Mouse (Mus musculus) lung, postnatal 0 days (tissue): ENCODE data around the gene Tmx2. TPM values are rescaled to one million over a fixed set of nuclear protein-coding genes. Genes with fewer than 3 reads are reported as not detected.

Source experiments
- ATAC-seq: fragments of 200-750 bp; cut with Nextera tagmentation; 2 replicates; pipeline ENCODE4 v1.8.0; 2017; ENCODE audit warnings: moderate library complexity
- DNase-seq: peaks from one replicate; pipeline ENCODE4 v3.0.0-alpha.2; 2016; ENCODE audit warnings: low spot score
- H3K27ac ChIP-seq: fragments of 300-500 bp; sonication (generic); 2 replicates; pipeline ENCODE4 v1.5.1; 2014; ENCODE audit warnings: antibody characterized with exemption, mild to moderate bottlenecking, low read length, mixed read lengths
- H3K27me3 ChIP-seq: fragments of 300-500 bp; sonication (generic); replicated peaks from 2 replicates; pipeline ENCODE4 v1.6.1; 2014; ENCODE audit warnings: low read length, mixed read lengths; ENCODE audit not compliant: insufficient read depth
- H3K36me3 ChIP-seq: fragments of 300-500 bp; sonication (generic); 2 replicates; pipeline ENCODE4 v1.6.1; 2014; ENCODE audit warnings: low read length, mixed read lengths; ENCODE audit not compliant: insufficient read depth
- H3K4me1 ChIP-seq: fragments of 300-500 bp; sonication (generic); 2 replicates; pipeline ENCODE4 v1.6.1; 2014; ENCODE audit warnings: antibody characterized with exemption, low read depth, low read length, mixed read lengths; ENCODE audit not compliant: insufficient read depth
- H3K4me2 ChIP-seq: fragments of 300-500 bp; sonication (generic); replicated peaks from 2 replicates; pipeline ENCODE4 v1.6.1; 2014; ENCODE audit warnings: low read depth, mild to moderate bottlenecking, low read length, moderate library complexity, mixed read lengths
- H3K4me3 ChIP-seq: fragments of 300-500 bp; sonication (generic); 2 replicates; pipeline ENCODE4 v1.5.1; 2014; ENCODE audit warnings: low read depth, low read length
- H3K9ac ChIP-seq: fragments of 300-500 bp; sonication (generic); replicated peaks from 2 replicates; pipeline ENCODE4 v1.6.1; 2014; ENCODE audit warnings: low read depth, mild to moderate bottlenecking
- H3K9me3 ChIP-seq: fragments of 300-500 bp; sonication (generic); 2 replicates; pipeline ENCODE4 v1.6.1; 2016; ENCODE audit warnings: low read length, mixed read lengths
- CTCF ChIP-seq: IDR thresholded peaks from 2 replicates; pipeline ENCODE4 v1.5.1; 2016; ENCODE audit warnings: antibody characterized with exemption, mild to moderate bottlenecking
- EP300 ChIP-seq: IDR thresholded peaks from 2 replicates; pipeline ENCODE4 v1.6.1; 2016; ENCODE audit warnings: antibody characterized with exemption, mild to moderate bottlenecking, control low read depth
- WGBS: fragments of 180-500 bp; shearing (Covaris S2); extraction: QIAGEN DNeasy Blood & Tissue Kit; methylation state at CpG from one replicate; pipeline ENCODE4 v1.1.7; 2014; 5-methylcytosine and 5-hydroxymethylcytosine counted together
- polyA plus RNA-seq: library from polyadenylated mRNA; unstranded; fragments of >200 nt; fragmentation: Nextera tagmentation; extraction: Ambion mirVana; gene quantifications from 2 replicates; pipeline ENCODE4 v1.2.1, GENCODE M21; 2015

The Tmx2 gene
- polyA plus RNA-seq, 1 experiment from 2014 or later, result 52.8 TPM

- ATAC-seq (peak; percentile 48), DNase-seq (peak; percentile 88)
- Histone ChIP-seq H3K9me3 (no peaks in the 10 kb centered on the region), H3K4me3 (no peak overlapping the region; the same call in 1 of the 2 replicates), H3K27ac (peak overlapping the region; percentile 88), H3K36me3 (no peaks in the 10 kb centered on the region), H3K27me3 (no peaks in the 10 kb centered on the region), H3K9ac (no peak overlapping the region), H3K4me1 (peaks cover 53% of the 10 kb centered on the region), H3K4me2 (peak overlapping the region; percentile 46)
- TF ChIP-seq CTCF (no peak), EP300 (peak; percentile 68)
- WGBS, result 3% methylated on average over 3 of the region's 3 CpGs
These were observed 45.9 kb downstream of the Tmx2 start for GRCm38 (mm10) chr2:84632999-84633398.

DNA sequence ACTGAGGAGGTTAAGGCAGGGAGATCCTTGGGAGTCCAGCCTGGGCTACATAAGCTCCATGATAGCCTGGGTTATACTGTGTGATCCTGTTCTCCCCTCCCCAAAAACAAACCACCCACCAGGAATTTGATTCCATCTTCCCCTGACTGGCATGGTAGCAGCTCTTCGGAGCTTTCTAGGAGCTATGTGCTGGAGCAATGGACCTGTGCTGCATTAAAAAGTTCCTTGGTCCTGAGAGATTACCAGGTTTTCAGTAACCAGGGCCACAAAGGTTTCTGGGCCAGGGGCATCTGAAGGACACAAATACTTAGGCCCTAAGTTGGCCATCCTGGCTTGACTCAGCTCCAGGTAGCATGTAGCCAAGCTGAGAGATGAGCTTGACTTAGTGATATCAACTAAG, 46.9 kb downstream of the Tmx2 start:
- no peak overlapping the region for H3K4me3 ChIP-seq
- H3K4me2 ChIP-seq, result peak overlapping the region; percentile 6; the same call in 1 of the 2 replicates
- H3K36me3 ChIP-seq, result no peaks in the 10 kb centered on the region
- no peaks in the 10 kb centered on the region for H3K27me3 ChIP-seq
- 92% methylated on average over 1 of the region's 1 CpGs for WGBS
- ATAC-seq (no peak), DNase-seq (no peak)
- H3K27ac ChIP-seq, result peak overlapping the region; percentile 88
- no peaks in the 10 kb centered on the region for H3K9me3 ChIP-seq
- H3K4me1 ChIP-seq, result peaks cover 45% of the 10 kb centered on the region
- no peak for TF ChIP-seq CTCF
- no peak for TF ChIP-seq EP300
- H3K9ac ChIP-seq, result no peak overlapping the region

DNA sequence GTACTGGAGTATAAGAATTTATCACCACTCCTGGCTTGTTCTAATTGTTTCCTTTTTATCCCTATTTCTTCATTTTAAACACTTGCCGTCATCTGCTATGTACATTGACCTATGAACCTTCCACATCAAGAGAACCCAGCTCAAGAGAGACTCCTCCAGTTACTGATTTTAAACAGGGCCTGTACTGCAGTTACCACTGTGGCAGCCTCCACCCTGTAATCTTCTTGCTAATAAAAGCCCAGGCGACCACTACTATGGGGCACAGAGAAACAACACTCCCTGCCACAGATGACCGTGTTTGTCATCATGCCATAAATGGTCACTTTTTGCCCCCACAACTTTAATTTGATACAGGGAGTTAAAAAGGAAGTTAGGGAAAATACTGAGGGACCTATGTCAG, 51.9 kb downstream of the Tmx2 start:
- Histone ChIP-seq H3K27ac (peak overlapping the region; percentile 34; the same call in 1 of the 2 replicates), H3K9ac (no peak overlapping the region), H3K27me3 (no peaks in the 10 kb centered on the region), H3K36me3 (no peaks in the 10 kb centered on the region), H3K9me3 (no peaks in the 10 kb centered on the region), H3K4me2 (no peak overlapping the region), H3K4me3 (no peak overlapping the region), H3K4me1 (peaks cover 27% of the 10 kb centered on the region)
- DNase-seq, result no peak
- no peak; the same call in 1 of the 2 replicates for TF ChIP-seq EP300
- no peak for TF ChIP-seq CTCF
- peak; percentile 34; the same call in 1 of the 2 replicates for ATAC-seq
- WGBS, result 49% methylated on average over 3 of the region's 3 CpGs

DNA sequence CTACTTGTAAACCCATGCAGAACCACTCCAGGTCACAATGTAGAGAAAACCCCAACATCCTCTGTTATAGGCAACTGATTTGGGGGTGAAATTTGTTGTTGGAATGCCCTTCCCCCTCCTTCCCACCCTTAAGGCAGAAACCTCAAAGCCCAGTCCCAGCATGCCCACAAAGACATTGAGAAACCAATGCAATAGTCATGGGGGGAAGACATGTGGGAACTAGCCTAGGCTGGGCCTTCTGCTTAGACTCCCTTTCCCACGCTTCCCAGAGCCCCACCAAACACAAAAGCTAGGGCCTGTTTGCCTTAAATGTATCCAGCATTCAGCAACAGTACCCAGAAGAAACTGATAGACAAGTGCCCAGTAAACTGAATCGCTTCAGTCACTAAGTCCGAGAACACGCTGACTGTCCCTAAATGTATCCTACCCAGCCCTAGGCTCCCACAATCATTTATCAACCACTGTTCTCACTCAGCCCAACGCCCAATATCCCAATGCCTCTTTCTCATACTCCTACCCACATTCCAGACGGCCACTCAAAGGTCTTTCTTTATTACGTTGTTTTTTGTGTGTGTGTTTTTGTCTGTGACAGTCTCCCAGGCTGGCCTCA, 52.5 kb downstream of the Tmx2 start:
- DNase-seq (no peak), ATAC-seq (peak; percentile 16; the same call in 1 of the 2 replicates)
- H3K4me1 ChIP-seq, result peaks cover 21% of the 10 kb centered on the region
- TF ChIP-seq EP300, result no peak
- TF ChIP-seq CTCF, result no peak
- peak overlapping the region; percentile 34; the same call in 1 of the 2 replicates for H3K27ac ChIP-seq
- WGBS, result 61% methylated on average over 7 of the region's 7 CpGs
- H3K9ac ChIP-seq, result no peak overlapping the region
- no peaks in the 10 kb centered on the region for H3K27me3 ChIP-seq
- H3K36me3 ChIP-seq, result no peaks in the 10 kb centered on the region
- no peak overlapping the region for H3K4me2 ChIP-seq
- H3K4me3 ChIP-seq, result no peak overlapping the region
- no peaks in the 10 kb centered on the region for H3K9me3 ChIP-seq

- H3K4me3 ChIP-seq, result no peak overlapping the region
- H3K27me3 ChIP-seq, result no peaks in the 10 kb centered on the region
- DNase-seq, result no peak
- H3K27ac ChIP-seq, result peak overlapping the region; percentile 62
- peaks cover 15% of the 10 kb centered on the region; the same call in 1 of the 2 replicates for H3K36me3 ChIP-seq
- H3K4me1 ChIP-seq, result peaks cover 19% of the 10 kb centered on the region
- no peak for ATAC-seq
- H3K9me3 ChIP-seq, result no peaks in the 10 kb centered on the region
- no peak overlapping the region for H3K9ac ChIP-seq
- no peak for TF ChIP-seq CTCF
- no peak for TF ChIP-seq EP300
- H3K4me2 ChIP-seq, result no peak overlapping the region
- 89% methylated on average over 17 of the region's 17 CpGs for WGBS
These were observed 54.7 kb downstream of the Tmx2 start for GRCm38 (mm10) chr2:84624201-84624600.

DNA sequence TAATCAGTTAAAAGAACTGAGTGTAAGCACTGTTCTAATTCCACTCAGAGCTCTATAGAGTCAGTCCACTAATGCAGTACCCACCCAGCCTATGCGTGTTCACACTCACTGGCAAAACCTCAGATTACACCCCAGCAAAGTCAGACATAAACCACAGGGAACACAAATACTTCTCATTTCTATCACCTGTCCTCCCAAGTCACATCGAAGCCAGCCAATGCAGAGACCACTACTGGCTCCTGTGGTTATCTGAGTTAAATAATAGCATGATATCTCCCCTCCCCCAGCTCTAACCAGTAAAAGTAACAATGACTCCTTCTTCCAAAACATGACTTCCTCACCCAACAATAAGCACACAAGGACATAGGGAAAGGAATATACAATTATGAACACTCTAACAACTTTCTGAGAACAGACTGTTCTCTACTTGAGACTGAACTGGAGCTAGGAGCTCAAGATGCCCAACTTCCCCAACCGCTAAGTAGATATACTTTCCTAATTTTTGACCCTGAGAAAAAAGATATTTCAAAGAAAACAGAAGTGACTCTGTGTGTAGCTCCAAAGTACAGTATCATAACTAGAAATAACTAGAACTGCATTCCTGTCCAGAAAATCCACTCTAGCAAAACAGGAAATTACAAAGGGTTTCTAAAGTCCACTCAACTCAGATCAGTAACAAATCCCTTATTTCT, 55.4 kb downstream of the Tmx2 start:
- Histone ChIP-seq H3K4me2 (no peak overlapping the region), H3K9ac (0 out of 2 replicates have a peak overlapping the region, but pooled peaks have one; percentile 2), H3K27me3 (no peaks in the 10 kb centered on the region), H3K4me1 (peaks cover 25% of the 10 kb centered on the region), H3K9me3 (no peaks in the 10 kb centered on the region), H3K36me3 (peaks cover 15% of the 10 kb centered on the region; the same call in 1 of the 2 replicates), H3K4me3 (no peak overlapping the region), H3K27ac (peak overlapping the region; percentile 76)
- ATAC-seq (0 out of 2 replicates have a peak, but pooled peaks have one; percentile 8), DNase-seq (no peak)
- TF ChIP-seq CTCF (no peak), EP300 (peak; percentile 41; the same call in 1 of the 2 replicates)
- WGBS, result 46% methylated on average over 3 of the region's 3 CpGs
